Mouse (Mus musculus): Measurements from ENCODE around the gene Katnbl1. TPM values are rescaled to one million over a fixed set of nuclear protein-coding genes. Genes with fewer than 3 reads are reported as not detected.
"Not testable (repeated sequence)": the region's sequence is repeated elsewhere in the genome, so short reads cannot be mapped to it uniquely, and the experiment has no call there.

Gene Katnbl1
- polyA plus RNA-seq, 1 experiment from 2014 or later, result 48.4 TPM

GRCm38 (mm10) chr2:112448510-112449059 is 69.6 kb downstream of the Katnbl1 start:
- H3K4me1 ChIP-seq (ENCODE audit: control insufficient read depth, insufficient read depth, low read length), result no peaks in the 10 kb centered on the region
- no peaks in the 10 kb centered on the region for H3K27me3 ChIP-seq (replicated peaks; ENCODE audit: control insufficient read depth, insufficient read depth, low read length)
- no peak for ATAC-seq
- H3K9ac ChIP-seq (ENCODE audit: low read length), result no peak overlapping the region
- no peaks in the 10 kb centered on the region for H3K9me3 ChIP-seq (replicated peaks; ENCODE audit: control insufficient read depth, low read length)
- H3K27ac ChIP-seq (ENCODE audit: low read depth, low read length), result no peak overlapping the region
- DNase-seq (ENCODE audit: low spot score), result no peak
- H3K4me2 ChIP-seq (ENCODE audit: low read length), result no peak overlapping the region
- H3K36me3 ChIP-seq (ENCODE audit: control insufficient read depth, insufficient read depth, low read length), result no peaks in the 10 kb centered on the region
- no peak overlapping the region for H3K4me3 ChIP-seq (ENCODE audit: low read depth, low read length)

- Histone ChIP-seq H3K4me2 (ENCODE audit: low read length) (no peak overlapping the region), H3K9me3 (replicated peaks; ENCODE audit: control insufficient read depth, low read length) (no peaks in the 10 kb centered on the region), H3K4me1 (ENCODE audit: control insufficient read depth, insufficient read depth, low read length) (no peaks in the 10 kb centered on the region), H3K27ac (ENCODE audit: low read depth, low read length) (no peak overlapping the region), H3K9ac (ENCODE audit: low read length) (no peak overlapping the region), H3K36me3 (ENCODE audit: control insufficient read depth, insufficient read depth, low read length) (no peaks in the 10 kb centered on the region), H3K27me3 (replicated peaks; ENCODE audit: control insufficient read depth, insufficient read depth, low read length) (no peaks in the 10 kb centered on the region), H3K4me3 (ENCODE audit: low read depth, low read length) (no peak overlapping the region)
- WGBS, result 37% methylated on average over 4 of the region's 4 CpGs
- peak; percentile 10 for DNase-seq (ENCODE audit: low spot score)
- no peak for ATAC-seq
Measured at GRCm38 (mm10) chr2:112449597-112450296, 70.7 kb downstream of the Katnbl1 start.

- H3K27ac ChIP-seq (ENCODE audit: low read depth, low read length); H3K9ac ChIP-seq (ENCODE audit: low read length); H3K4me3 ChIP-seq (ENCODE audit: low read depth, low read length); DNase-seq (ENCODE audit: low spot score); ATAC-seq; H3K27me3 ChIP-seq (replicated peaks; ENCODE audit: control insufficient read depth, insufficient read depth, low read length); H3K36me3 ChIP-seq (ENCODE audit: control insufficient read depth, insufficient read depth, low read length); H3K4me2 ChIP-seq (ENCODE audit: low read length); H3K9me3 ChIP-seq (replicated peaks; ENCODE audit: control insufficient read depth, low read length); H3K4me1 ChIP-seq (ENCODE audit: control insufficient read depth, insufficient read depth, low read length): not testable (repeated sequence)
Measured at GRCm38 (mm10) chr2:112452513-112452912, 73.5 kb downstream of the Katnbl1 start.

- peak overlapping the region; percentile 78 for H3K4me3 ChIP-seq (ENCODE audit: low read depth, low read length)
- ATAC-seq, result no peak
- WGBS, result 33% methylated on average over 17 of the region's 17 CpGs
- H3K27ac ChIP-seq (ENCODE audit: low read depth, low read length), result peak overlapping the region; percentile 61; the same call in 1 of the 2 replicates
- no peaks in the 10 kb centered on the region for H3K27me3 ChIP-seq (replicated peaks; ENCODE audit: control insufficient read depth, insufficient read depth, low read length)
- peaks cover 8% of the 10 kb centered on the region for H3K4me1 ChIP-seq (ENCODE audit: control insufficient read depth, insufficient read depth, low read length)
- peak overlapping the region; percentile 61 for H3K4me2 ChIP-seq (ENCODE audit: low read length)
- H3K36me3 ChIP-seq (ENCODE audit: control insufficient read depth, insufficient read depth, low read length), result no peaks in the 10 kb centered on the region
- no peak for DNase-seq (ENCODE audit: low spot score)
- H3K9ac ChIP-seq (ENCODE audit: low read length), result peak overlapping the region; percentile 91
- no peaks in the 10 kb centered on the region for H3K9me3 ChIP-seq (replicated peaks; ENCODE audit: control insufficient read depth, low read length)
Measured at GRCm38 (mm10) chr2:112454125-112454861, 75.3 kb downstream of the Katnbl1 start.

- WGBS, result under 1% methylated on average over 49 of the region's 49 CpGs
- Histone ChIP-seq H3K27me3 (replicated peaks; ENCODE audit: control insufficient read depth, insufficient read depth, low read length) (no peaks in the 10 kb centered on the region), H3K36me3 (ENCODE audit: control insufficient read depth, insufficient read depth, low read length) (no peaks in the 10 kb centered on the region), H3K9ac (ENCODE audit: low read length) (peak within 1 kb of the TSS; percentile 91), H3K9me3 (replicated peaks; ENCODE audit: control insufficient read depth, low read length) (no peaks in the 10 kb centered on the region), H3K27ac (ENCODE audit: low read depth, low read length) (peak within 1 kb of the TSS; percentile 61; the same call in 1 of the 2 replicates), H3K4me1 (ENCODE audit: control insufficient read depth, insufficient read depth, low read length) (peaks cover 8% of the 10 kb centered on the region), H3K4me2 (ENCODE audit: low read length) (peak within 1 kb of the TSS; percentile 61), H3K4me3 (ENCODE audit: low read depth, low read length) (peak within 1 kb of the TSS; percentile 78)
- ATAC-seq (peak; percentile 100), DNase-seq (ENCODE audit: low spot score) (peak; percentile 97)
Measured at GRCm38 (mm10) chr2:112454862-112455564, 76.0 kb downstream of the Katnbl1 start, which contains the start of gene Emc7. Gene Emc7 (plus strand): TSS chr2:112454997.

GRCm38 (mm10) chr2:112460557-112460956 is 81.5 kb downstream of the Katnbl1 start:
- peaks cover 18% of the 10 kb centered on the region for H3K36me3 ChIP-seq (ENCODE audit: control insufficient read depth, insufficient read depth, low read length)
- DNase-seq (ENCODE audit: low spot score), result no peak
- no peak overlapping the region for H3K4me3 ChIP-seq (ENCODE audit: low read depth, low read length)
- H3K27ac ChIP-seq (ENCODE audit: low read depth, low read length), result no peak overlapping the region
- H3K9me3 ChIP-seq (replicated peaks; ENCODE audit: control insufficient read depth, low read length), result no peaks in the 10 kb centered on the region
- no peak overlapping the region for H3K4me2 ChIP-seq (ENCODE audit: low read length)
- H3K9ac ChIP-seq (ENCODE audit: low read length), result no peak overlapping the region
- ATAC-seq, result no peak
- 93% methylated on average over 3 of the region's 3 CpGs for WGBS
- H3K4me1 ChIP-seq (ENCODE audit: control insufficient read depth, insufficient read depth, low read length), result peaks cover 8% of the 10 kb centered on the region
- H3K27me3 ChIP-seq (replicated peaks; ENCODE audit: control insufficient read depth, insufficient read depth, low read length), result no peaks in the 10 kb centered on the region

Other genes starting within 250 kb of the Katnbl1 start
- not detected in 2 replicates for gene Olfr1316, start 244.2 kb upstream of the Katnbl1 start, polyA plus RNA-seq (2014; fragmentation: Nextera tagmentation; extraction: Ambion mirVana)
- gene Olfr1317, start 238.9 kb upstream of the Katnbl1 start, polyA plus RNA-seq (2014; fragmentation: Nextera tagmentation; extraction: Ambion mirVana), result not detected in 2 replicates
- not detected in 2 replicates for gene Olfr1318, start 225.0 kb upstream of the Katnbl1 start, polyA plus RNA-seq (2014; fragmentation: Nextera tagmentation; extraction: Ambion mirVana)
- 8.1 and 13.0 TPM in 2 replicates for gene Lpcat4, start 139.7 kb upstream of the Katnbl1 start, polyA plus RNA-seq (2014; fragmentation: Nextera tagmentation; extraction: Ambion mirVana)
- not detected in 2 replicates for gene Nutm1, start 119.9 kb upstream of the Katnbl1 start, polyA plus RNA-seq (2014; fragmentation: Nextera tagmentation; extraction: Ambion mirVana)
- 170 and 190 TPM in 2 replicates for gene Nop10, start 117.3 kb upstream of the Katnbl1 start, polyA plus RNA-seq (2014; fragmentation: Nextera tagmentation; extraction: Ambion mirVana)
- gene Slc12a6, start 113.4 kb upstream of the Katnbl1 start, polyA plus RNA-seq (2014; fragmentation: Nextera tagmentation; extraction: Ambion mirVana), result 15.0 and 16.5 TPM in 2 replicates
- not detected in 2 replicates for gene Gm21985, start 112.9 kb upstream of the Katnbl1 start, polyA plus RNA-seq (2014; fragmentation: Nextera tagmentation; extraction: Ambion mirVana)
- gene Emc4, start 11.2 kb upstream of the Katnbl1 start, polyA plus RNA-seq (2014; fragmentation: Nextera tagmentation; extraction: Ambion mirVana), result 165 and 170 TPM in 2 replicates
- gene Emc7, start 75.8 kb downstream of the Katnbl1 start, polyA plus RNA-seq (2014; fragmentation: Nextera tagmentation; extraction: Ambion mirVana), result 15.2 and 15.3 TPM in 2 replicates
- gene Chrm5, start 101.6 kb downstream of the Katnbl1 start, polyA plus RNA-seq (2014; fragmentation: Nextera tagmentation; extraction: Ambion mirVana), result 0.42 and 0.49 TPM in 2 replicates
- 2.7 and 3.0 TPM in 2 replicates for gene Aven, start 113.8 kb downstream of the Katnbl1 start, polyA plus RNA-seq (2014; fragmentation: Nextera tagmentation; extraction: Ambion mirVana)